Mouse (Mus musculus) hindbrain, embryonic 11.5 days (tissue): ENCODE measurements around the gene Calr. TPM values are rescaled to one million over a fixed set of nuclear protein-coding genes. Genes with fewer than 3 reads are reported as not detected.
A peak's percentile ranks its signal among the peaks of the same experiment; 100 is the strongest.

ENCODE experiments used
- ATAC-seq: fragments of 200-750 bp; cut with Nextera tagmentation; 2 replicates; pipeline ENCODE4 v1.8.0; 2017; ENCODE audit warnings: mild to moderate bottlenecking, moderate TSS enrichment, moderate library complexity; ENCODE audit not compliant: low FRiP score
- DNase-seq: peaks from one replicate; pipeline ENCODE4 v3.0.0-alpha.2; 2015; ENCODE audit warnings: low spot score
- H3K27ac ChIP-seq: fragments of 300-500 bp; sonication (generic); 2 replicates; pipeline ENCODE4 v1.5.1; 2014; ENCODE audit warnings: mild to moderate bottlenecking, low read depth, low read length
- H3K27me3 ChIP-seq: fragments of 300-500 bp; sonication (generic); 2 replicates; pipeline ENCODE4 v1.6.1; 2014; ENCODE audit warnings: mild to moderate bottlenecking, low read length, moderate library complexity, mixed read lengths; ENCODE audit not compliant: control insufficient read depth, insufficient read depth
- H3K36me3 ChIP-seq: fragments of 300-500 bp; sonication (generic); 2 replicates; pipeline ENCODE4 v1.6.1; 2014; ENCODE audit warnings: mild to moderate bottlenecking, low read length, moderate library complexity, mixed read lengths; ENCODE audit not compliant: control insufficient read depth, insufficient read depth
- H3K4me1 ChIP-seq: fragments of 300-500 bp; sonication (generic); replicated peaks from 2 replicates; pipeline ENCODE4 v1.6.1; 2014; ENCODE audit warnings: low read length, mixed read lengths; ENCODE audit not compliant: control insufficient read depth, insufficient read depth
- H3K4me2 ChIP-seq: fragments of 300-500 bp; sonication (generic); replicated peaks from 2 replicates; pipeline ENCODE4 v1.6.1; 2014; ENCODE audit warnings: mild to moderate bottlenecking, low read depth, low read length
- H3K4me3 ChIP-seq: fragments of 300-500 bp; sonication (generic); 2 replicates; pipeline ENCODE4 v1.5.1; 2014; ENCODE audit warnings: low read depth, low read length
- H3K9ac ChIP-seq: fragments of 300-500 bp; sonication (generic); 2 replicates; pipeline ENCODE4 v1.6.1; 2014; ENCODE audit warnings: low read depth, low read length
- H3K9me3 ChIP-seq: fragments of 300-500 bp; sonication (generic); 2 replicates; pipeline ENCODE4 v1.6.1; 2016; ENCODE audit warnings: low read length; ENCODE audit not compliant: control insufficient read depth
- WGBS: fragments of 180-500 bp; shearing (Covaris S2); extraction: QIAGEN DNeasy Blood & Tissue Kit; methylation state at CpG from one replicate; pipeline ENCODE4 v1.1.7; 2014; 5-methylcytosine and 5-hydroxymethylcytosine counted together
- polyA plus RNA-seq: library from polyadenylated mRNA; unstranded; fragments of >200 nt; fragmentation: Nextera tagmentation; extraction: Ambion mirVana; gene quantifications from 2 replicates; pipeline ENCODE4 v1.2.1, GENCODE M21; 2014

Gene Calr
- polyA plus RNA-seq, 1 experiment from 2014 or later, result 845 TPM

- Histone ChIP-seq H3K4me3 (no peak overlapping the region), H3K36me3 (no peaks in the 10 kb centered on the region), H3K4me2 (no peak overlapping the region), H3K9ac (no peak overlapping the region), H3K4me1 (peaks cover 2% of the 10 kb centered on the region; the same call in 1 of the 2 replicates), H3K27ac (no peak overlapping the region), H3K9me3 (no peaks in the 10 kb centered on the region), H3K27me3 (peaks cover 4% of the 10 kb centered on the region; the same call in 1 of the 2 replicates)
- WGBS, result 80% methylated on average over 3 of the region's 3 CpGs
- DNase-seq (no peak), ATAC-seq (no peak)
Measured at GRCm38 (mm10) chr8:84877297-84878035, 30.7 kb upstream of the Calr start.

- no peak overlapping the region for H3K4me3 ChIP-seq
- peaks cover 4% of the 10 kb centered on the region; the same call in 1 of the 2 replicates for H3K27me3 ChIP-seq
- no peak overlapping the region for H3K4me2 ChIP-seq
- no peaks in the 10 kb centered on the region for H3K36me3 ChIP-seq
- no peaks in the 10 kb centered on the region for H3K9me3 ChIP-seq
- WGBS, result 97% methylated on average over 3 of the region's 3 CpGs
- H3K27ac ChIP-seq, result no peak overlapping the region
- ATAC-seq, result no peak
- DNase-seq, result no peak
- peaks cover 3% of the 10 kb centered on the region; the same call in 1 of the 2 replicates for H3K4me1 ChIP-seq
- no peak overlapping the region for H3K9ac ChIP-seq
Measured at GRCm38 (mm10) chr8:84874339-84874738, 27.6 kb upstream of the Calr start.

GRCm38 (mm10) chr8:84873016-84873415, 26.3 kb upstream of the Calr start:
- peaks cover 3% of the 10 kb centered on the region; the same call in 1 of the 2 replicates for H3K4me1 ChIP-seq
- 76% methylated on average over 4 of the region's 4 CpGs for WGBS
- peaks cover 8% of the 10 kb centered on the region for H3K36me3 ChIP-seq
- H3K27ac ChIP-seq, result no peak overlapping the region
- no peaks in the 10 kb centered on the region for H3K9me3 ChIP-seq
- no peak overlapping the region for H3K4me3 ChIP-seq
- H3K27me3 ChIP-seq, result peaks cover 4% of the 10 kb centered on the region; the same call in 1 of the 2 replicates
- no peak overlapping the region for H3K9ac ChIP-seq
- H3K4me2 ChIP-seq, result peak overlapping the region; percentile 51
- DNase-seq (no peak), ATAC-seq (no peak)

- H3K4me2 ChIP-seq, result peak overlapping the region; percentile 51
- peaks cover 4% of the 10 kb centered on the region; the same call in 1 of the 2 replicates for H3K27me3 ChIP-seq
- H3K27ac ChIP-seq, result no peak overlapping the region
- H3K4me3 ChIP-seq, result peak overlapping the region; percentile 29
- ATAC-seq (peak; percentile 71), DNase-seq (peak; percentile 51)
- H3K4me1 ChIP-seq, result peaks cover 3% of the 10 kb centered on the region; the same call in 1 of the 2 replicates
- WGBS, result 3% methylated on average over 50 of the region's 54 CpGs
- peak overlapping the region; percentile 34 for H3K9ac ChIP-seq
- H3K9me3 ChIP-seq, result no peaks in the 10 kb centered on the region
- H3K36me3 ChIP-seq, result peaks cover 13% of the 10 kb centered on the region
Measured at GRCm38 (mm10) chr8:84872309-84872965, 25.7 kb upstream of the Calr start.

GRCm38 (mm10) chr8:84871376-84872308, 24.9 kb upstream of the Calr start, which contains the start of gene Syce2:
TSS of gene Syce2 (plus strand) at chr8:84872111.
- H3K9ac ChIP-seq, result peak within 1 kb of the TSS; percentile 34
- peak; percentile 76 for DNase-seq
- peaks cover 4% of the 10 kb centered on the region; the same call in 1 of the 2 replicates for H3K27me3 ChIP-seq
- peaks cover 13% of the 10 kb centered on the region for H3K36me3 ChIP-seq
- no peaks in the 10 kb centered on the region for H3K9me3 ChIP-seq
- H3K4me3 ChIP-seq, result peak within 1 kb of the TSS; percentile 29
- WGBS, result 20% methylated on average over 35 of the region's 46 CpGs
- peak within 1 kb of the TSS; percentile 51 for H3K4me2 ChIP-seq
- H3K4me1 ChIP-seq, result peaks cover 3% of the 10 kb centered on the region; the same call in 1 of the 2 replicates
- ATAC-seq, result peak; percentile 73
- H3K27ac ChIP-seq, result no peak within 1 kb of the TSS

GRCm38 (mm10) chr8:84856864-84857441, 10.2 kb upstream of the Calr start, which contains the start of gene Farsa:
TSS of gene Farsa (plus strand) at chr8:84856989.
- peak; percentile 89 for ATAC-seq
- no peaks in the 10 kb centered on the region for H3K27me3 ChIP-seq
- peak within 1 kb of the TSS; percentile 52; the same call in 1 of the 2 replicates for H3K27ac ChIP-seq
- H3K4me2 ChIP-seq, result peak within 1 kb of the TSS; percentile 82
- peaks cover 5% of the 10 kb centered on the region; the same call in 1 of the 2 replicates for H3K36me3 ChIP-seq
- WGBS, result under 1% methylated on average over 39 of the region's 39 CpGs
- peak within 1 kb of the TSS; percentile 84 for H3K9ac ChIP-seq
- H3K9me3 ChIP-seq, result no peaks in the 10 kb centered on the region
- DNase-seq, result peak; percentile 96
- peaks cover 7% of the 10 kb centered on the region for H3K4me1 ChIP-seq
- peak within 1 kb of the TSS; percentile 92 for H3K4me3 ChIP-seq

GRCm38 (mm10) chr8:84856434-84856833, 9.7 kb upstream of the Calr start:
- Histone ChIP-seq H3K27me3 (no peaks in the 10 kb centered on the region), H3K36me3 (peaks cover 5% of the 10 kb centered on the region; the same call in 1 of the 2 replicates), H3K4me1 (peaks cover 7% of the 10 kb centered on the region), H3K4me3 (peak overlapping the region; percentile 92), H3K9ac (no peak overlapping the region), H3K9me3 (no peaks in the 10 kb centered on the region), H3K4me2 (no peak overlapping the region), H3K27ac (no peak overlapping the region)
- ATAC-seq (peak; percentile 31), DNase-seq (no peak)
- whole genome bisulfite sequencing, result 92% methylated on average over 3 of the region's 3 CpGs
